Mouse (Mus musculus) intestine, postnatal 0 days (tissue): Measurements from ENCODE around the gene Stim1. TPM values are rescaled to one million over a fixed set of nuclear protein-coding genes. Genes with fewer than 3 reads are reported as not detected.

Source experiments
- ATAC-seq: fragments of 200-750 bp; cut with Nextera tagmentation; 2 replicates; pipeline ENCODE4 v1.8.0; 2017; ENCODE audit warnings: mild to moderate bottlenecking, moderate TSS enrichment, moderate library complexity
- H3K27ac ChIP-seq: fragments of 300-500 bp; sonication (generic); 2 replicates; pipeline ENCODE4 v1.5.1; 2014; ENCODE audit warnings: mild to moderate bottlenecking, low read depth, low read length, moderate library complexity
- H3K27me3 ChIP-seq: fragments of 300-500 bp; sonication (generic); replicated peaks from 2 replicates; pipeline ENCODE4 v1.6.1; 2014; ENCODE audit warnings: low read length, mixed read lengths; ENCODE audit not compliant: control insufficient read depth, insufficient read depth
- H3K36me3 ChIP-seq: fragments of 300-500 bp; sonication (generic); 2 replicates; pipeline ENCODE4 v1.6.1; 2014; ENCODE audit warnings: mild to moderate bottlenecking, moderate library complexity; ENCODE audit not compliant: control insufficient read depth, insufficient read depth
- H3K4me1 ChIP-seq: fragments of 300-500 bp; sonication (generic); replicated peaks from 2 replicates; pipeline ENCODE4 v1.6.1; 2014; ENCODE audit warnings: antibody characterized with exemption, low read length, mixed read lengths; ENCODE audit not compliant: control insufficient read depth, insufficient read depth
- H3K4me2 ChIP-seq: fragments of 300-500 bp; sonication (generic); replicated peaks from 2 replicates; pipeline ENCODE4 v1.6.1; 2014; ENCODE audit warnings: low read depth, mild to moderate bottlenecking, moderate library complexity
- H3K4me3 ChIP-seq: fragments of 300-500 bp; sonication (generic); 2 replicates; pipeline ENCODE4 v1.5.1; 2014; ENCODE audit warnings: low read depth, low read length
- H3K9ac ChIP-seq: fragments of 300-500 bp; sonication (generic); 2 replicates; pipeline ENCODE4 v1.6.1; 2014; ENCODE audit warnings: mild to moderate bottlenecking, low read depth, low read length
- H3K9me3 ChIP-seq: fragments of 300-500 bp; sonication (generic); 2 replicates; pipeline ENCODE4 v1.6.1; 2016; ENCODE audit warnings: mixed run types; ENCODE audit not compliant: control insufficient read depth
- CTCF ChIP-seq: sonication (generic); IDR thresholded peaks from 2 replicates; pipeline ENCODE4 v1.5.1; 2016; ENCODE audit warnings: low read depth, mild to moderate bottlenecking, control low read depth, antibody characterized with exemption, moderate library complexity
- WGBS: fragments of 180-500 bp; shearing (Covaris S2); extraction: QIAGEN DNeasy Blood & Tissue Kit; methylation state at CpG from one replicate; pipeline ENCODE4 v1.1.7; 2014; 5-methylcytosine and 5-hydroxymethylcytosine counted together
- polyA plus RNA-seq: library from polyadenylated mRNA; unstranded; fragments of >200 nt; fragmentation: Nextera tagmentation; extraction: Ambion mirVana; gene quantifications from 2 replicates; pipeline ENCODE4 v1.2.1, GENCODE M21; 2015

The Stim1 gene
- polyA plus RNA-seq, 1 experiment from 2014 or later, result 13.0 TPM

GRCm38 (mm10) chr7:102272422-102272948 is 4.9 kb downstream of the Stim1 start:
- H3K27me3 ChIP-seq, result no peaks in the 10 kb centered on the region
- no peak overlapping the region for H3K4me3 ChIP-seq
- H3K4me2 ChIP-seq, result no peak overlapping the region
- H3K9me3 ChIP-seq, result no peaks in the 10 kb centered on the region
- H3K36me3 ChIP-seq, result no peaks in the 10 kb centered on the region
- no peak overlapping the region for H3K9ac ChIP-seq
- ATAC-seq, result no peak
- no peak overlapping the region for H3K27ac ChIP-seq
- 0 out of 2 replicates have a peak, but pooled peaks cover 6% of the 10 kb centered on the region for H3K4me1 ChIP-seq
- WGBS, result 70% methylated on average over 3 of the region's 3 CpGs
- no peak for TF ChIP-seq CTCF

DNA sequence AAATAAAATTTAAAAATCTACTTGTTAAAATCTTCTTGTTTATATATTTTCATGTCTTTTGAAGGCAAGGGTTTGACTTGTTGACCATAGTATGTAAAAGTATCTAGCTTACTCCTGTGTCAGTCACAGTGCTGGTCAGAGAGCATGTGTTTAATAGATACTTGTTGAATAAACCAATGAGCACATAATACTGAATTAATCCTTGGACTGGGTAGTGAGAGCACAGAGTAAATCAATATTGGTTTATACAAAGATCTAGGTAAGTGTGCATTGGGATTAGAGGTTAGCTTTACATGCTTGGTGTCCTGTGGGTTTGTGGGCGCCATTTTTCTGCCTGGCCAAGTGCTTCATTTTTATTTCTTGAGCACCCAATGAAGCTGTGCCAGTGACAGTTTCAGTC is 13.8 kb downstream of the Stim1 start:
- Histone ChIP-seq H3K9me3 (no peaks in the 10 kb centered on the region), H3K9ac (no peak overlapping the region), H3K36me3 (no peaks in the 10 kb centered on the region), H3K27ac (no peak overlapping the region), H3K4me2 (no peak overlapping the region), H3K4me1 (no peaks in the 10 kb centered on the region), H3K27me3 (no peaks in the 10 kb centered on the region), H3K4me3 (no peak overlapping the region)
- 94% methylated on average over 1 of the region's 1 CpGs for WGBS
- no peak for TF ChIP-seq CTCF
- no peak for ATAC-seq

DNA sequence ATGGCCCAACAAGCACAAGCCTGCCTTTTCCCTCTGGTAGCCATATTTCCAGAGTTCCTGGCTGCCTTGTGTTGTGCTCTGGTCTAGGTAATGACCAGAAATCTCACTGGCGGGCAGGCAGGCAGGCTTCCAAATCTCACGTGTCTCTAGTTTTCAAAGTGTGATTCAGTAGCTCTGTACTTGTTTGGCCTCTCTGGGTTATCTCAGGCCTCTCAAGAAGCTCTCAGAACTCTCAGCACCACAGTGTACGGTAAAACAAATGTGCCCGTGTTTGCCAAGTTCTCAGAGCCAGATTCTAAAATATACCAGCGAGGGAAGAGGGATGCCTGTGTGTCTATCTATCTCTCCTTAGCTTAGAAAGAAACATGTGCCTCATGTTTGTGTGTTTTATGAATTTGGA is 14.7 kb downstream of the Stim1 start:
- TF ChIP-seq CTCF, result no peak
- Histone ChIP-seq H3K27ac (no peak overlapping the region), H3K27me3 (no peaks in the 10 kb centered on the region), H3K9ac (no peak overlapping the region), H3K4me2 (no peak overlapping the region), H3K4me1 (no peaks in the 10 kb centered on the region), H3K9me3 (no peaks in the 10 kb centered on the region), H3K36me3 (no peaks in the 10 kb centered on the region), H3K4me3 (no peak overlapping the region)
- WGBS, result 31% methylated on average over 5 of the region's 5 CpGs
- ATAC-seq, result no peak

DNA sequence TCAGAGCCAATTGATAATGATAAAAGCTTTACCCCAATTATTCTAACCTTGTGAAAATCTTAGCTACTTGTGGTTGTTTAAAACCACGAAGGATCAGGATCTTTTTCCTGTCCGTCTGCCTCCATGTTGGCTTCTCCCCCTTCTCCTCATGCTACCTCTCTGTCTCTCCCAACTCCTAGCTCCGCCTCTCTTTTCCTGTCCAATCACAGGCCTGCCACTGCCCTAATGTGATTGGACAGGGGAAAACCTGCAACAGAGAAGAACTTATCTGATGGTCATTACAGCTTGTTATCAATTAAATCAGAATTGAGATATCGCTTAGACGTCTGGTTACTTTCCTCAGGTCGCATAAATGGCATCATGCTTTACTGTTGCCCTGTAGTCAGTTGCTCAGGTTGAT is 21.9 kb downstream of the Stim1 start:
- Histone ChIP-seq H3K27ac (no peak overlapping the region), H3K27me3 (no peaks in the 10 kb centered on the region), H3K4me2 (no peak overlapping the region), H3K4me1 (no peaks in the 10 kb centered on the region), H3K9ac (no peak overlapping the region), H3K36me3 (no peaks in the 10 kb centered on the region), H3K9me3 (no peaks in the 10 kb centered on the region), H3K4me3 (no peak overlapping the region)
- no peak for ATAC-seq
- no peak for TF ChIP-seq CTCF
- whole genome bisulfite sequencing, result 84% methylated on average over 6 of the region's 6 CpGs

GRCm38 (mm10) chr7:102292228-102292627 is 24.6 kb downstream of the Stim1 start:
- Histone ChIP-seq H3K4me1 (no peaks in the 10 kb centered on the region), H3K9ac (no peak overlapping the region), H3K4me2 (no peak overlapping the region), H3K27ac (no peak overlapping the region), H3K9me3 (no peaks in the 10 kb centered on the region), H3K36me3 (no peaks in the 10 kb centered on the region), H3K27me3 (no peaks in the 10 kb centered on the region), H3K4me3 (no peak overlapping the region)
- no peak for TF ChIP-seq CTCF
- WGBS, result 42% methylated on average over 3 of the region's 3 CpGs
- ATAC-seq, result peak; percentile 78

- no peak for TF ChIP-seq CTCF
- H3K36me3 ChIP-seq, result no peaks in the 10 kb centered on the region
- H3K4me3 ChIP-seq, result no peak overlapping the region
- WGBS, result 31% methylated on average over 2 of the region's 2 CpGs
- no peaks in the 10 kb centered on the region for H3K4me1 ChIP-seq
- ATAC-seq, result no peak
- H3K9ac ChIP-seq, result no peak overlapping the region
- H3K9me3 ChIP-seq, result no peaks in the 10 kb centered on the region
- no peak overlapping the region for H3K27ac ChIP-seq
- no peak overlapping the region for H3K4me2 ChIP-seq
- no peaks in the 10 kb centered on the region for H3K27me3 ChIP-seq
These were observed 25.6 kb downstream of the Stim1 start for GRCm38 (mm10) chr7:102293234-102293633.

DNA sequence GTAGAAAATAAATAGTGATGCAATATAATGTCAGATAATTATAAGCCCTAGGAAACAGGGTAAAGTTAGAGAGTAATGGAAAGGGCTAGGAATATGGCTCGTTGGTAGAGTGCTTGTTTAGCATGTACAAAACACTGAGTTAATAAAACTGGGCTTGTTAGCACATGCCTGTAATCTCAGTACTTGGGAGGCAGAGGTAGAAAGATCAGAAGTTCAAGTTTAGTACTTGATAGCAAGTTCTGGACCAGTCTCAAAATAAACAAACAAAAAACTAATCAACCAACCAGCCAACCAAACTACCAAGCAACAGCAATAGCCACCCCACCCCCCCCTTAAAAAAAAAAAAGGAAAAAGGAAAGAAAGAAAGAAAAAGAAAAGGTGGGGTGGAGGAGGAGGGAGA is 33.2 kb downstream of the Stim1 start:
- H3K9me3 ChIP-seq, result no peaks in the 10 kb centered on the region
- no peaks in the 10 kb centered on the region for H3K27me3 ChIP-seq
- no peak for TF ChIP-seq CTCF
- no peaks in the 10 kb centered on the region for H3K36me3 ChIP-seq
- H3K4me3 ChIP-seq, result no peak overlapping the region
- H3K9ac ChIP-seq, result no peak overlapping the region
- H3K4me1 ChIP-seq, result no peaks in the 10 kb centered on the region
- H3K4me2 ChIP-seq, result no peak overlapping the region
- WGBS, result 76% methylated on average over 1 of the region's 1 CpGs
- no peak overlapping the region for H3K27ac ChIP-seq
- no peak for ATAC-seq
